Mouse (Mus musculus): Measurements from ENCODE around the gene Trp53tg5.

Gene Trp53tg5

DNA sequence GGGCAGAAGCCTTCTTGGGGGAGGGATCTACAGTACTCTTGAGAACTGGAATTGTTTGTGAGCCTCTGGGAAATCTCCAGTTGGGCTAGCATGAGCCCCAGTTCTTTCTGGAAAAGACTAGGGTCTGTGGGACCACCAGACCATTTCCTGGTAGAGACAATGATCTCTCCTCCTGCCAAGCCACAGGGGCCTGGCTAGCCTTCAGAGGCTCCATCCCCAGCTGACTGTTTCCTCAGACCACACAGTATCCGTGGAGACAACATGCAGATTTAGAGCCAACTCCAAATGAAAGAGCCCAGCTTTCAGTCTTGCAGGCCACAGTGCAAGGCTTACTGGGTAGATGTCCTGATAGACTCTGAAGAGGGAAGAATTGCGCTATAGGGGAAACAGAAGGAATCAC, 20.6 kb upstream of the Trp53tg5 start:
- peak in 1 of 2 experiments; percentile 24 for DNase-seq

DNA sequence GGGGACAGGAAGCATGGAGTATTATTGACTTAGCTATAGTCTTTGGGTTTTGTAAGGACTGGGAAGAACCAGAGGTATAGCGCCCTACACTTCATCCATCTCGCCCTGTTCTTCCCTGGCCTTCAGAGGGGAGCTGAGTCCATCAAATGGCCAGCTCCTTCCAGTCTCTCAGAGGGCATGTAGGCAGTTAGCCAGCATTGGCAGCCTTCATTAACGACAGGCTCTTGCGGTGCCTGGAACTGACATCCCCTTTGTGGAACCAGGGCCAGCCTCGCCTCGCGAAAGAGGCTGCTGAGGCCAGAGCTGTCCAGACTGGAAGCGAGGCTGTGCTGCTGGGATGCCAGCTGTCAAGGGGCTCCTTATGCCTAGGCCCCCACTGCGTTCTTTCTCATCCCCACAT, 14.3 kb upstream of the Trp53tg5 start:
- peak; percentile 78 to 88 for DNase-seq

DNA sequence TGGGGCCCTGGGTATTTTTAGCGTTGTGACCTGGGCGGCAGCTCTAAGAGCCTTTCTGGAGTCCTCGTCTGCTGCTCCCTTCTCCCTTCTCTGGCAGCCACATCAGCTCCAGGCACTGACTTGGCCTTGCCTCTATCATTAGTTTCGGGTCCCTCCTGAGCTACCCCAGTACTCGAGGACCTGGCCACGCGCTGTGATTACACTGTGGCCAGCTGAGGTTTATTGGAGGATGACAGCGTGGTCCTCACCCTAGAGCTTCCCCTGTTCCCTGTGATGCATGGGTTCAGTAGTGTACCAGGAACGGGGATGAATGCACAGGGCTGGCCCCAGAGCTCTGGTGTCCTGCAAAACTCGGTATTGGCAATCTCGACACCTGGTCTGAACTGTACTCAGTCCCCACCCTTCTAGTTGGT, 13.6 kb upstream of the Trp53tg5 start:
- no peak for DNase-seq

DNA sequence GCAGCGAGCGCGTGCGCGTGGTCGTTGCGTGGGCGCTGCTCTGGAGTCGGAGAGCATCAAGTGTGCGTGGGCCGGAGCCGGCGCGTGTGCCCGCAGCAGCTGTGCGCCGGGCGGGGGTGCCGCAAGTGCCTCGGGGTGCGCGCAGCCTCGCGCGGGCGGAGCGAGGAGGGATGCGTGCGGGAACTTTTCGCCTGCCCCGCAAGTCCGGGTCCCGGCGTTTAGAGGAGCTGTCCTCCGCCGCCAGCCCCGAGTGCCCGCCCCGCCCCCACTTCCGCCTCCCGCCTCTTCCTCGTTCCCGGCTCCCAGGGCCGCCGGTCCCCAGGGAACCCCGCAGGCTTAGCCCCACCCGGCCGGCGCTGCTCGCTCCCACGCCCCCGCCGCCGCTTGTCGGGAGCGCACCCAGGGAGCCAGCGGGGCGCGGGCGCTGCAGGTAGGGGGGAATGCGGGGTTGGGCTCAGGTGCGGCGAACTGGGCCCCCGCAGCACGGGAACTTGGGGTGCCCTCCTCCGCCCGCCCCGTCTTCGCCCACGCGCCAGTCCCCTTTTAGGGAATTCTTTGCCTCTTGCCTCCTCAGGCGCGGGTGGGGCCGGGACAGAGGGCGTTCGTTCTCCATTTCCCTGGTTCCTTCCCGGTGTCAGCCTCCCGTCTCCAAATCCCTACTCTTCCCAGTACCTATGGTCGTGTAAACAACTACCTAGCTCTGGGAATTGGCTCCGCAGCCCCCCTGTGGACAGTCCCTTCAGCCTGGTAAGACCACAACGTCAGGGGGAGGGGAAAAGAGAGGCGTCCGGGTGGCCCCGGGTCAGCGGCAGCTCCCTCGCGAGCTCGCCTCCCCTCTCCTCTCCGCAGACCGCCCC, 13.0 kb upstream of the Trp53tg5 start:
- DNase-seq, result peak; percentile 84 to 89

DNA sequence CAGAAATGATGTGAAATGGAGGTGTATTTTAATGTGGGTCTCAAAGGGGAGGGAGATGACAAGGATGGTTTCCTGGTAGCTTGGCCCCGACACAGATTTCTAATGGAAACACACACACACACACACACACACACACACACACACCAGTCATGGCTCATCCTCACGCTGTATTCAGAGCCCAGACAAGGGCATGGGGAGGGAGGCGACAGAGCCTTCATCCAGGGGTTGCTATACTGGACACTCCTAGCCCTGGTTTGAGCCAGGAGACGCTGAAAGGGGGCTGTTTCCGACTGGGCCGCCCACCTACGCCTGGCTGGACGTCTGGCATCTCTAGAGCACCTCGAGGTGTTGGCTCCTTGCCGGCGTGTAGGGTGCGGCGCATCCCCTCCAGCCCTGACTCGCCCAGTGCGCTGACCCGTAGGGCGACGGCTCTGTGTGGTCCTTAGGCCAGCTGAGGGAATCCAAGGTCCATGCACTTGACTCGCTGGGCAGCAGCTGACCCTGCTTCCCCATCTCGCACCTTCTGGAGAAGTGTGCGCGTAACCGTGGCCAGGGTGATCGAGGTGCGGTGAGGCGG, 12.2 kb upstream of the Trp53tg5 start, which contains the start of gene Dbndd2:
TSS of gene Dbndd2 (plus strand) at position 426 of the 577 bp plus-strand sequence.
- DNase-seq, result no peak

DNA sequence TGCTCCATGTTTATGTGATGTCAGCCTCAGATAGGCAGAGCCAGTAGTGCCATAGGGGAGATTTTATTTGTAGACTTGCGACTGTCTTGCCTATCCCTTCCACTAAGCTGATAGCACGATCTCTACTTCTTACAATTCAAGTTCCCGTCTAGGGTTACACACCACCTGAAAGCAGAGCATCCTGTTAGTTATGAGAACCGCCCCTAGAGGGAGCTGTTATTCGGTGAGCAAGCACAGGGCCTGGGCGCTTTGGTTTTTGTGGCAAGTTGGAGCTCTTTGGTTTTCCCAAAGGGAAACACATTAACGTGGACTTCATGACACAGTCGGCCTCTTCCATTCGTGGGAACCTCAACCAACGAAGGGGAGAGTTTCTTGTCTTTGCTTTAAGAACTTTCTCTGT, 3.3 kb downstream of the Trp53tg5 start:
- peak; percentile 48 to 74 for DNase-seq

DNA sequence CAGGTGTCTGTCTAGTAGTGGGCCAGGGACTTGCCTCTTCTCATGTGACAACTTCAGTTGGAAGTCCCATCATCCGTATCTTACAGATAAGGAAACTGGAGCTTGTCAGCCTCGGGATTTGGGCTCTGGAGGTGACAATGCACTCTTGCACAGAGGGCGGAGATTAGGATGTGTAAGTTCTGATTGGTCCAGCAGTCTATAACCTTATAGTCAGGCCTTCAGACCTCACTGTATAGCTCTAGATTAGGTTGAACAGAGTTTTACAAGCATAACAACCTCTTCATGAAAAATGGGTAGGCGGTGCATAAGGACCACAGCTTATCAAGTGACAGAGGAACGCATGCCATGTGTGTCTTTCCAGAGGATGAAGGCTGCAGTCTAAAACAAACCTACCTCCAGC, 6.7 kb downstream of the Trp53tg5 start:
- no peak for DNase-seq

DNA sequence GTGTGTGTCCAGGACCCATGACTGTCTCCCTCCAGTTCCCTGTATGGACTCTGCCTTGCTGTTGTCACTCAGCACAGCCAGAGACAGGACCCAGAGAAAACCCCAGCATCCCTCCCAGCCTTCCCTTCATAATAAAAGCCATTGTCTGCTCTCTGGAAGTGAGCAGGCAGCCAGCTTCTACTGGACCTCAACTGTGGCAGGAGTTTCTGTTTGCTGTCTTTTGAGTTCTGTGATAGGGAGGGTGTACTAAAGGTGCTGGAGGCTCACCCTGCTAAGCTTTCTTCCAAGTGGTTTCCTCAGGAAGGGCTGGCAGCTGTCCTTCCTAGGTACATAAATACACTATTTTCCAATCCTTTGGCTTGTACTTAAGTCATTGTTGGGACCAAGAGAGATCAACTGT, 8.4 kb downstream of the Trp53tg5 start:
- no peak for DNase-seq

DNA sequence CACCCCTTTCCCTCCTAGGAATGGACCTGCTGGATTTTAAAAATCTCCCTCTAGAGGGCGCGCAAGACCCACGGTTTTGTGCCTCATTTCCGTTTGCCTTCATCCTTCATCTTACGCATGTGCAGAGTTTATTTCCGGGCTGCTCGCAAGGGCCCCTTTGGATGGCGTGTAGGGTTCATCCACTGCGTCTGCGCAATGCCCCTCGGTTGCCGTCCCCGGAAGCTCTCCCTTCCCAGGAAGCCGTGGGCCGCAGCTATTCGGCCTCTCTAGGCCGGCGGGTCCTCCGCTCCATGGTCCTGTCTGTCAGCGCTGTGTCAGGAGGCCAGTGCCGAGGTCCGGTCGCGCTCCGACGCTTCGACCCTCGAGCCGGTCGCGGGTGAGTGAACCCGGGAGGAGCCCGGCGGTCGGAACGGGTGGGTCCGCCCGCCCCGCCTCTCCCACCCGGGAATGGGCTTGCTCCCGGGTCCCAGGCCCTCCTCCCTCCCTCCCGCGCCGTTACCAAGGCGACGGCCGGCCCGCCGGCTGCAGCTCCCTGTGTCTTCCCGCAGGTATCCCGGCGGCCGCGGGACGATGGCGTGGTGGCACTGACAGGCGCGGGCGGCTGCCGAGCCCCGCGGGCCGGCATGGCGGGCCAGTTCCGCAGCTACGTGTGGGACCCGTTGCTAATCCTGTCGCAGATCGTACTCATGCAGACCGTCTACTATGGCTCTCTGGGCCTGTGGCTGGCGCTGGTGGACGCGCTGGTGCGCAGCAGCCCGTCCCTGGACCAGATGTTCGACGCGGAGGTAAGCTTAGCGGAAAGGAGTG, 12.6 kb downstream of the Trp53tg5 start, which contains the start of gene Gm20458:
TSS of gene Gm20458 (plus strand) at position 223 of the 807 bp plus-strand sequence.
- peak; percentile 96 for DNase-seq

DNA sequence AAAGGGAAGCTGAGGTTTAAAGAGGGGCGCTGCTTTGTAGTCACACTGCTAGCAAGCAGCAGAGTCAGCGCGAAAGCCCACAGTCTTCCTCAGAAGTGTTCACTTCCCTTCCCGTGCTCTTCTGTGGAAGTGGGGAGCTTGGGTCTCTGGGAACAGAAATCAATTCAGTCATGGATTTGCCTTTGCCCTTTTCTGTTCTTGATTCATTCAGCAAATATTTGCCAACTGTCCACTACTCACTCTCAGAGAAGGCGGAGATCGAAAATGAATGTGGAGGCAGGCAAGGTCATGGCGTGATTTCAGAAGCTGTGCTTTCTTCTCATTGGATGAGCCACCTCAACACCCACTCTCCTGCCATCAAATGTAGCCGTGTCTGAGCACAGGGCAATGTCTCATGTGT, 15.0 kb downstream of the Trp53tg5 start:
- no peak for DNase-seq

DNA sequence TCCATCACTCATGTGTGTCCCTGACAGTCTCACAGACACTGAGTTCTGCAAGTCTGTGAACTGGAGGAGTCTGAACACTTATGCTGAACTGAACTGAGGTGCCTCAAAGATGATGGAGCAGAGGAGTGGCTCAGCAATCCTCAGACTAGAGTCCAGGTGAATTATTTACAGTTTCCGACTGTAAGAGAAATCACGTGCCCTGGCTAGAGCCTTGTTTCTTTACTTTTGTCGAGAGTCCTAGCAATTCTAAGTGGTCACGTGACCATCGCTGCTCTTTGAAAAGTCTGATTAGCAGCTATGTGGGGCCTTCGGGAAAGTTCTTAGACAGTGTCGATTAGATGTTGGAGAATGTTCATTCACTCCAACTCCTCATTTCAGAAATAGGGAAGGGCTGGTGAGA, 15.6 kb downstream of the Trp53tg5 start:
- DNase-seq, result no peak

DNA sequence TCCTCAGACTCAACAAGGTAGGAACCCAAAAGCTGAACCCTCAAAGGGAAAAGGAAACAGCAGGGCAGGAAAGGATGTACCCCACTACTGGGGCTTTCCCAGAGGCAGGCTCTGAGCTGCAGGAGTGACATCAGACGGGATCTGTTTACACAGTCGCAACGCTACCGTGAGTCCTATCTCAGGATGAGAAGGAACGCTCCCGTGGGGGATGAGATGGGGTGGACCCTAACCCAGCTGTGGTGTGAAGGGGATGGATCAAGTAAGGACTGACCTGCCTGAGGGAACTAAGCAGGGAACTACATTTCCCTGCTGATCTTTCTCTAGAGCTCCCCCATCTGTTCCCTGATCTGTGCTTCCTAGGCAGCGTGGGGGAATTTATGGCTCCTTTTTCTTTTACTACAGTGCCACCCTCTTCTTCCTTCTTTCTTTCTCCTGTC, 16.6 kb downstream of the Trp53tg5 start, which contains the start of gene Sys1:
TSS of gene Sys1 (plus strand) at position 101 of the 437 bp plus-strand sequence.
- DNase-seq, result no peak

DNA sequence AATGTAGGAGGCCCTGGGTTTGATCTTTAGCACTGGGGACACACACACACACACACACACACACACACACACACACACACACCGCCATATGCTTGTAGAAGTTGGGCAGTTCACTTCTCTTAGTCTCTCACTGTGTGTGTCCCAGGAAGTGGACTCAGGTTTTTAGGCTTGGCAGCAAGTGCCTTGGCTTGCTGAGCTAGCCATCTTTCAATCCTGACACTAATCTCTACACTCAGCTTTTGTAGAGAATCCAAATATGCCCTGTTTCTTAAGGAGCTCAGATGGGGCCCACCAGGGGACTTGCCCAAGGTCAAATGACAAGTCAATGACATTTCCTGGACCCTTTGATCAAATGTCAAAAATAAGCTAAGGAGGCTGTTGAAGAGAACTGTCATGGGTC, 17.1 kb downstream of the Trp53tg5 start:
- DNase-seq, result no peak

DNA sequence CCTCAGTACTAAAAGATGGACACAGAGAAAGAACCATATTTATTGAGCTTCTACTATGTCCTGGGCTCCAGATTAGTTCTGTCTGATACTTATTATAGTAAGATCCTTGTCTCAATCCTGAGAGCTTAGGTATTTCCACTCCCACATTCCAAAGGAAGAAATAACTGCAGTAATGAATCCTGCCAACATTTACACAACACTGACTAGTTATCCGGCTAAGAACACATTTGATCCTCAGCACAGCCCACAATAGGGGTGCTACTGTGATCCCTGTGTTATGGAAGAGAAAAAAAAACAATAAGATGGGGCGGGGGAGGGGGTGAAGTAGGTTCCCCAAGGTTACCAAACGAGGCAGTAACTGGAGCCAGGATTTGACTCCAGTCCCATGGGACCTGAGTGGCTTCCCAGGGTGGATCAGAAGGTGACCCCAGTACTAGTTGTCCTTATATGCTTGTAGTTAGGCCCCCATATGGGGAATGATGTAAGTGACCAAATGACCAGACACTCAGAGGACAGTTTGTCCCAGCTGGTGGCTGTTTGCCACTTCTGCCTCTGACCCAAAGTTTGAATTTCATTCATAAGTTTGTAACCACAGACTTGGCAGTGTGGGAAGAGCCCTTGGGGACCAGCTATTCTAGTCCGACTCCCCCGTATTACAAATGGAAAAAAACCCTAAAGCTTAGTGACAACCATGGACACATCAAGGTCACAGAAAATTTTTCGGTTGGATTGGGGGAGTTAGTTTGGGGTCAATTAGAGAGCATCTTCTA, 17.9 kb downstream of the Trp53tg5 start:
- no peak for DNase-seq

DNA sequence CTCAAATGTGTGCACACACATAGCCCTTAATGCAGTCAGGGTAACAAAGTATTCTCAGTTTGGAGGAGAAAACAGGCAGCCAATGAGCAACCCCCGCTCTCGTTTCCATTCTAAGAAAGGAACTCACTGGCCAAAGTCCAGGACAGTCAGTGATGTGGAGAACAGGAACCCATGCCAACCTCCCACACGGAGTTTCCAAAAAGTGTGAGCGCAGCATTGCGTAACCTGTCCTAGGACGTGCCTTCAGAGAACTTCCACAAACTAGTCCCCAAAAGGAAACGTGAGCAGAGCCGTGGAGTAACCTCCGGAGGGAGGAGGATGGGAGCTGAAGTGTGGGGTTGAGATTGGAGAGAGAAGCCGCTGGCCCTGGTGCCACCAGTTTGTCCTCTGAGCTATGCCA, 18.7 kb downstream of the Trp53tg5 start:
- no peak for DNase-seq

DNA sequence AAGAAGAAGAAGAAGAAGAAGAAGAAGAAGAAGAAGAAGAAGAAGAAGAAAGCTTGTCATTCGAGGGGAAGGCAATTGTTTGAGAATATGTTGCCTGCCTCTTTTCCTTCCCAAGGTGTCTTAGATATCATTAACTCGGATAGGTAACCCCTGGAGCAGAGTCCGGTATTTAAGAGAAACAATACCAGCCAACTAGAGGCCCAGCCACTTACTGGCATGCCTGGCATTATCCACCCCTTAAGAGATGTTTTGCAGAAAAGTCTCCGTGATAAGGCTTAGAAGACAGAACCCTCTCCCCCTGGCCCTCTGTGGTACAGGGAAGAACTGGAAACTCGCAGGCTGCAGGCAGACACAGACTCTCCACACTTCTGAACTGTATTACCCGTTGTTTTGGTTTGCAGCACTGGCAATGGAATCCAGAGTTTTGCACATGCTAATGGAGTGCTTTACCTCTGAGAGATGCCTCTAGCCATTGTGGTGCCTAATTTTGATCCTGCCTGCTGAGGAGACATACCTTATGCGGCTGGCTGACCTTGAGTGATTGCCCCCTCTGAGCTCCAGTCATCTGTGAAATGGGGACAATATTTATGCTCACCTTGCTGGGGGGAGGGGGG, 19.5 kb downstream of the Trp53tg5 start:
- DNase-seq, result no peak

DNA sequence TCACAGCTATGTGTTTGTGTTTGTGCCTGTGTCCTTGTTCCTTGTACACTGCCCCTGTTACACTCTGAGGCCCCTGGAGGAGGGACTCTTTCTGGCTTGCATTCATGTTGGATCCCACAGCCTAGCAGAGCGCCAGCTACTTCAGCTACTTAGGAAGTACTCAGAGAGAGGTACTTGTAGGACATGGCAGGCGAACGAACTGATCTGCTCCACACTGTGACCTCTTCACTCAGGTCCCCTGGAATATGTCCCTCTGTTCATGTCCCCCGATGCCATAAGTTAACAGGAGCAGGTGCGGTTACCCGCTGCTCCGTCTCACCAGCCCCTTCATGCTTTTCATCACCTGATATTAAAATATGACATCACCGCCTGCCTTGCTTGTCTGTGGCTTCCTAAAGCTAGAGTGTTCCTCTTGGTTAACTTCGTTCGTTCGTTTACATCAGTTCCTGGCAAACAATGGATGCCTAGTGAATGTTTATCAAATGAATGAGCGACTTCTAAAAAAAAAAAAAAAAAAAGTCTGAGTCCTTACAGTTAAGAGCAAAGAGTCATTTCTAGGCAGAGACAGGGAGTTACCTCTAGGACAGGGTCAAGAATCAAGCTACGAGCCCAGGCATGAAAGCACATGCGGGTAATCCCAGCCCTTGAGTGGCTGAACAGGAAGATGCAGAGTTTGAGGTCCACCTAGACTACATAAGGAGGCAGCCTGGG, 20.3 kb downstream of the Trp53tg5 start:
- DNase-seq, result no peak

DNA sequence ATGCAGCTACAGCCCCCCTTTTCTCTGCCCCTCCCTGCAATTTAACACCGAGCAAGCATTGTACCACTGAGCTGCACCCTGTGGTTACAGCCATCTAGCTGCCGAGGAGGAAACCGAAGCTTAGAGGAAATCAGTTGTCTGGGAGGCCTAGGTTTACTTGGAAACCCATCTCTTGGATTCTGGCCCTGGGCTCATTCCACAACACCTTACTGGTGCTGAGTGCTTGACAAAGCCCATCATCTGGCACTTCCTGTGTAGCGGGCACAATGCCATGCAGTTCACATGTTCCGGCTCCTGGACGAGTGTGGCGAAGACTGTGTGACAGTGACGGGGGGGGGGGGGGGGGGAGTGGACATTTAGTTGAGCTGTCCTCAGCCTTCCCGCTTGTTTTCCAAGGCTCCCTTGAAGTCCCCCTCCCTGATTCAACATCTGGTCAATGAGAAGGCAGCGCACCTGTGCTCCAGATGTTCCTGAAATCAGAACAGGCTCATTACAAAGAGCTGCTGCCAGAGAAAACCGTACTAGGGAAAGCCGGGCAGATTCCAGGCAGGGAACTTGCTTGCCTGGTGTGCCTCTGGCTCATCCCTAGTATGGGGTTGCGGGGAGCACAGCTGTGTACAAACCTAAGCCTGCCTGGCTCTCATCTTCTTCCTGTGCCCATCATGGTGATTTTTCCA, 21.4 kb downstream of the Trp53tg5 start:
- no peak for DNase-seq

DNA sequence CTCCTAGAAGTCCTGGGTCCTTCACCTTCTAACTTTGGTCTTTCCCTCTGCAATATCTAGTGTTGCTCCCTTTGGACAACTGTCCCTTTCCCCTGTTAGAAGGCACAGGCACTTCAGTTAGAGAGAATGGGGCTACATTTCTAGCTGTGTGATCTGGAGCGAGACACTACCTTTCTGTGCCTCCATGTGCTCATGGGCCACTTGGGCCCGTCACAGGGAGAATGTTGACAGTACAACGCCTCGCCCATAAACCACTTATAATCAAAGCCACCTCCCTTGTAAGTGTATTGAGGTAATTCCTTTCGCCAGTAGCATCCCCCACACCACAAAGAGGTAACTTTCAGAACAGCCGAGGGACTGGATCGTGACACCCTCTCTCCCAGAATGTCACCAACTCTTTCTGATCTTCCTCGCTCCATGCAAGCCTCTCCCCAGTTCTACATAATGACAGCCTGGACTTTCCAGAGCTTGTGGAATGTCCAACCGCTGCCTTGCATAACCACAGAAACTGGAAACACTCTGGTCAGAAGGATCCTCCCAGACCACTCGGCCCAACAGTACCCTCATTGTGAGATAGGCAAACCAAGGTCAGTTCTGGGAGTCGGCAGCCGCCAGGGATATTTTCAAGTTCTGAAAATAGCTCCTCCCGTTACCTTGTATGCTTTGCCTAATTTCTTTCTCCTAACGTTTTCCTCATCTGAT, 24.0 kb downstream of the Trp53tg5 start:
- DNase-seq, result no peak

DNA sequence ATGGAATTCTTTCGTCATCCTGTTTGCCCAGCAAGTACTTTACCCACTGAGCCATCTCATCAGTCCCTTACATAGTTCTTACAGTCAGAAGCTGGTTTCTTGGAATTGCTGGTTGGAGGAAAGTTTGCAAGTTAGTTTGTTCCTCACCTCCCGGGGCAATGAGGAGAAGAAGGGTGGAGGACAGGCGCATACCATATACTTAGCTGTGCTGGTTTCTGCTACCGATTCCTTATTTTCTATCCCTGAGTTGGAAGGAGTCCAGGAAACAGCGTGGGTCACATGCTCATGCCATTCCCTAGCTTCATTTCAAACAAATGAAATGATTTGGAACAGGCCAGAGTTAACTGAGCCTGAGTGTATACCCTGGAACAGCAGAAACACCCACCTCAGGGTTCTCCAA, 24.6 kb downstream of the Trp53tg5 start:
- no peak for DNase-seq

Data from cerebellum, postnatal 25 days (tissue).